Mouse (Mus musculus) G1E (cell line): ENCODE results near the gene Pknox2.

Experiments used
- CTCF ChIP-seq: IDR thresholded peaks from 2 replicates; pipeline ENCODE4 v1.5.1; 2012; ENCODE audit warnings: low read depth, low read length, inconsistent platforms, mixed read lengths
- GATA1 ChIP-seq: IDR thresholded peaks from 2 replicates; pipeline ENCODE4 v1.6.1; 2012; ENCODE audit warnings: borderline replicate concordance, low read length, inconsistent platforms, mixed read lengths
- GATA2 ChIP-seq: IDR thresholded peaks from 2 replicates; pipeline ENCODE4 v1.6.1; 2012; ENCODE audit warnings: low read depth, low read length, inconsistent platforms, borderline replicate concordance
- POLR2AphosphoS5 ChIP-seq: IDR thresholded peaks from 2 replicates; pipeline ENCODE4 v1.6.1; 2012; ENCODE audit warnings: low read depth, low read length, inconsistent platforms; ENCODE audit not compliant: insufficient replicate concordance
- TAL1 ChIP-seq: conservative IDR thresholded peaks from 2 replicates; pipeline ENCODE4 v1.6.1; 2012; ENCODE audit warnings: low read depth, low read length, inconsistent platforms, mixed read lengths

- TF ChIP-seq GATA1, result no peak
- TF ChIP-seq CTCF, result no peak
- TF ChIP-seq TAL1, result no peak
- TF ChIP-seq POLR2AphosphoS5, result no peak
- TF ChIP-seq GATA2, result no peak
Measured at GRCm38 (mm10) chr9:37038445-37038844, 108.8 kb downstream of the Pknox2 start.
